Mouse (Mus musculus) CD4-positive, CD25-positive, alpha-beta regulatory T cell, adult 2 months (primary cell): ENCODE results near the gene Gm20388.
"Not testable (repeated sequence)": the region's sequence is repeated elsewhere in the genome, so short reads cannot be mapped to it uniquely, and the experiment has no call there.

ENCODE experiments used
- DNase-seq: peaks from one replicate; pipeline ENCODE4 v3.0.0-alpha.2; 2012; ENCODE audit warnings: low read depth, low spot score

Gene Gm20388

GRCm38 (mm10) chr8:123898576-123898975 is 3987.9 kb downstream of the Gm20388 start:
- no peak for DNase-seq

- DNase-seq: no peak
Measured at GRCm38 (mm10) chr8:123899366-123899765, 3988.7 kb downstream of the Gm20388 start.

GRCm38 (mm10) chr8:123902653-123903052 is 3992.0 kb downstream of the Gm20388 start:
- DNase-seq: no peak

GRCm38 (mm10) chr8:123907604-123908003 is 3997.0 kb downstream of the Gm20388 start:
- no peak for DNase-seq

- no peak for DNase-seq
Measured at GRCm38 (mm10) chr8:123912265-123912664, 4001.6 kb downstream of the Gm20388 start.

GRCm38 (mm10) chr8:123914635-123915034 is 4004.0 kb downstream of the Gm20388 start:
- DNase-seq: no peak

GRCm38 (mm10) chr8:123924719-123925118 is 4014.1 kb downstream of the Gm20388 start:
- peak; percentile 85 for DNase-seq

- DNase-seq: no peak
Measured at GRCm38 (mm10) chr8:123925671-123926070, 4015.0 kb downstream of the Gm20388 start.

GRCm38 (mm10) chr8:123929026-123929425 is 4018.4 kb downstream of the Gm20388 start:
- DNase-seq: no peak

GRCm38 (mm10) chr8:123948942-123949685 is 4038.5 kb downstream of the Gm20388 start, which contains the start of gene Nup133:
Nup133 (minus strand) TSS chr8:123949265.
- peak; percentile 100 for DNase-seq

GRCm38 (mm10) chr8:123949686-123949986 is 4039.0 kb downstream of the Gm20388 start:
- DNase-seq: no peak

- peak; percentile 85 for DNase-seq
Measured at GRCm38 (mm10) chr8:123950077-123950802, 4039.6 kb downstream of the Gm20388 start.

GRCm38 (mm10) chr8:123953686-123954085 is 4043.0 kb downstream of the Gm20388 start:
- DNase-seq: no peak

GRCm38 (mm10) chr8:123954246-123954645 is 4043.6 kb downstream of the Gm20388 start:
- no peak for DNase-seq

- DNase-seq: no peak
Measured at GRCm38 (mm10) chr8:123958130-123958529, 4047.5 kb downstream of the Gm20388 start.

- DNase-seq: no peak
Measured at GRCm38 (mm10) chr8:123959473-123959872, 4048.8 kb downstream of the Gm20388 start.

- no peak for DNase-seq
Measured at GRCm38 (mm10) chr8:123960056-123960455, 4049.4 kb downstream of the Gm20388 start.

GRCm38 (mm10) chr8:123960556-123960955 is 4049.9 kb downstream of the Gm20388 start:
- not testable (repeated sequence) for DNase-seq

- no peak for DNase-seq
Measured at GRCm38 (mm10) chr8:123961371-123961770, 4050.7 kb downstream of the Gm20388 start.

- peak; percentile 46 for DNase-seq
Measured at GRCm38 (mm10) chr8:123966896-123967295, 4056.3 kb downstream of the Gm20388 start.

- no peak for DNase-seq
Measured at GRCm38 (mm10) chr8:123973495-123973894, 4062.9 kb downstream of the Gm20388 start.

GRCm38 (mm10) chr8:123977499-123977898 is 4066.9 kb downstream of the Gm20388 start:
- DNase-seq: no peak
